Mouse (Mus musculus) cerebellum, adult 9-11 months (tissue): ENCODE measurements around the gene Zdhhc6.

Experiments used
- DNase-seq: peaks from one replicate; pipeline ENCODE4 v3.0.0; 2022

Gene Zdhhc6

DNA sequence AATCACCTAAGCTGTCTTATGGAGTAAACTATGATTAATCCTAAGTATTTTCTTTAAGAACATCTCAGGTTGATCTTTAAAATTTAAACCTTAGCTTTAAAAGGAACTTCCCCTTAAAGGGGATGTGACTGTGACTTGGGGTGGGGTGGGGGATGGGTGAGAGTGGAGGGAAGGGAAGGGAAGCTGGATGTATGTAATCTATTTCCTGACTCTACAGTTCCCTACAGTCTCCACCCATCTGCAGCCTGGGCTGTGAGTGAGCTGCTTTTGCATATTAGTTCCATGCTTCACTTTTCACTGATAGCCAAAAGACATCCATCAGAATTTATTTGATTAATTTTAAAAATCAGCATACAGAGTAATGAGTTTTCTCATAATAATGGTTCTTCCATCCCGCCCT lies 16.5 kb downstream of the Zdhhc6 start:
- no peak for DNase-seq

DNA sequence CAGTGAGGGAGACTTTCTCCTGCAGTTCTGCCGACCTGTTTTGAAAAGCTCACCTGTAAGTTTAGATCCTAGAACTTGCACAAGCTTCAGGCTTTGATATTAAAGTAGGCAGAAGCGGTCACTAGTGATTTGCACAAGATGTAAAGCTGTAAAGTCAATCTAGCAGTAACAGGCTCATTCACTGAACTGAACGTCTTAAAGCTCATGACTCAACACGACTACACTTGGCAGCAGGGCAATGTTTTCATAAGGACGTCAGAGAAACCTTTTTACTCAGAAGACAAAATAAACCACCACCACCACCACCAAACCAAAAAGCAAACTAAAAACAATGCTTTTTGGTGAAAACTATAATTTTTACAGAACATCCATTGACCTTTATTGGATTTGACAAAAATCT lies 17.9 kb downstream of the Zdhhc6 start:
- no peak for DNase-seq

DNA sequence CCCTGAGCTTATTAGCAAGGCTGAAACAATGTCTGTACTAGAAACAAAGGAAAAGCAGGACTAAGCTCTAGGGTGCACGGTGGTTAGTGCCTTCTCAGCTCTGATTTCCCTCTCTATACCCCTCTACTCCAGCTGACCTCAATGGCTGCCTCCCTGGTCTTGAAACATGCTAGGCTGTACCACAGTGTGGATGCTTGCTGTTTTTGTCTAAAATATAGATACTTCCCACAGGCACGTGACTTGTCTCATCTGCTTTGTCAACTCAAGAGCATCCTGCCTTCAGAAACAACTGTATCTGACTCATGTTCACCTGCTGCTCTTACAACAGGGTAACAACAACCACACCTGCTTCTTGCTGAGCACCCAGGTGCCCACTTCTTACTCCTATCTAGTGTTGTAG lies 18.3 kb downstream of the Zdhhc6 start:
- no peak for DNase-seq

DNA sequence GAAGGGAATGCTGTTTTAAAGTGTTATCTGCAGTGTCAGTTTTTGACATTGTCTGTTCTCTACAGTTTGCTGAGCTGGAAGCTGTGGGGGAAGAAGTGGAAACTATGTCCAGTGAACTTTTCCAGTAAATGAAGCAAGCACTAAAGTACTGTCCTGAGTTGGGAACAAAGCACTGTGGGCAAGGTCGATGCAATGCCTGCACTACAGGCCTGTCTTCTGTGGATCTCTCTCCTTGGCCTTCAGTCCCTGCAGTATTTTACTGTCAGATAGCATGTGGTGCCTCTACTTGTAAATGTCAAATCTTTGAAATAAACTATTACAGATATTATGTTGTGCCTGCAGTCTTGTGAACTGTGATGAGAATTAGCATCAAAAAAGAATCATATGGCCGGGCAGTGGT lies 19.5 kb downstream of the Zdhhc6 start:
- DNase-seq: no peak

DNA sequence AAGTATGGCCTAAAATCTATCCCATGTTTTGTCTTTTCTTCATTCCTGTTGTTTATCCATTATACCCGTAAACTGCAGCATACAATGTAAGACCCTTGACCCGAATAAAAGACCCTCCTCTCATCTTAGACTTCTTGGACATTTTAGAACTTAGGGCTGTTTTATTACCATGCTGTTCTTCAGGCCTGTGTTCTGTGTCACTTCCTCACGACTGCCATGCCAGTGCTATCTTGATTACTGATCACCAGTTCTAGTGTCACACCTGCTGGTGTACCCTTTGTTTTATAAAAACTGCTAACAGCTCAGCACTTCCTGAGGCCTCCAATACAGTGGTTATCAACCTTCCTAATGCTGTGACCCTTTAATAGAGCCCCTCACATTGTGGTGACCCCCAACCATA lies 20.3 kb downstream of the Zdhhc6 start:
- DNase-seq: no peak

DNA sequence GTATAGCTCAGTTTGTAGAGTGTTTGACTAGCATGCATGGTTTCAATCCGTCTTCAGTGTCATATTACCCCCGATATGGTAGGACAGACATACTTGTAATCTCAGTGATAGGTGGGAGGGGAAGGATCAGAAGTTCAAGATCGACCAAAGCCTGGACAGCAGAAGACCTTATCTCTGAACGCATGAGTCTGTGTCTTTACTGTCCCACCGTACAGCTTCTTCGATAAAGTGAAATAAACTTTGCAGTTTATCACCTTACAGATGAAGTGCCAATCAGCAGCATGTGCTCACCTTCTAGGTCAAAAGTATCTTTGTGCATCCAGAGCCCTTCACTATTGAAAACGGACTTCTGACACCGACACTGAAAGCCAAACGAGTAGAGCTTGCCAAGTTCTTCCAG lies 20.8 kb downstream of the Zdhhc6 start:
- DNase-seq: no peak

DNA sequence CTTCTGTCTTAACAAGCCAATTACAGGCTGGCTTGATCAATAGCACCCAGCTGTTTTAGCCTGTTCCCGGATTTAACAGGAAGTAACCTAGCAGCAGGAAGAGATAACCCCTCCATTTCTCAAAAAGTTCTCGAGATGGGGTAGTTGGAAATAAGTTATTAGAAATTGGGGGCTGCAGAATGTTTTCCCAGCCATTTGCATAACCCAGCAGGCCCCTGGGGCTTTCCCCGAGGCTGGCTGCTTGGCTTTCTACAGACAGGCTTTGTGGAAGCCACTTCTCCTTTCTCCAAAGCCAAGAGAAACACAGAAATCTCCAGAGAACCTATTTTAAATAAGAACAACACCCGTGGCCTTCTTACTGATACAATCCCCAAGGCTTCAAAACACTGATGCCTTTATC lies 22.7 kb downstream of the Zdhhc6 start:
- DNase-seq: no peak

DNA sequence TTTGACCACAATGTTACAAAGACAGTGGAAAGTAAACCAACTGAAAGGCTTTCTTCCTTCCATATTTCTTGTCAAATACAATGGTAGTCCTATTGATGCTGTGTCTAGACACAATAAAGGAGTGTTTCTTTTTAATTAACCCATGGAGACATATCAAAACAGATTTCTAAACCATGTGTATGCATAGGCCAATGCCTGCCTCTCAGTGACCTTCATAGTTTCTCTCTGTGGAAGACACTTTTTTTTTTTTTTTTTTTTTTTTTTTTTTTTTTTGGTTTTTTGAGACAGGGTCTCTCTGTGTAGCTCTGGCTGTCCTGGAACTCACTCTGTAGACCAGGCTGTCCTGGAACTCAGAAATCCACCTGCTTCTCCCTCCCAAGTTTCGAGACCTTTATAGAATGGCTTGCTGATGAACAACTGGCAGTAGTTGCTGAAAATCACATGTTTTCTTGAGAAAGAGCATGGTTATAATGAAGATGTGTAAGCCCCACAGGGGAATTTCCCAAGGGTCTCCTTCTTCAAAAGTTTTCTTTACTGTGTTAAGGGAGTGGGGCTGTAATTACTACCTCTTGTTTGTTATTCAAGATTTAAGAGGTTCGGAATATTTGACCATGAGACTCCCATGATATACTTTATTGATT lies 23.5 kb downstream of the Zdhhc6 start:
- DNase-seq: no peak

DNA sequence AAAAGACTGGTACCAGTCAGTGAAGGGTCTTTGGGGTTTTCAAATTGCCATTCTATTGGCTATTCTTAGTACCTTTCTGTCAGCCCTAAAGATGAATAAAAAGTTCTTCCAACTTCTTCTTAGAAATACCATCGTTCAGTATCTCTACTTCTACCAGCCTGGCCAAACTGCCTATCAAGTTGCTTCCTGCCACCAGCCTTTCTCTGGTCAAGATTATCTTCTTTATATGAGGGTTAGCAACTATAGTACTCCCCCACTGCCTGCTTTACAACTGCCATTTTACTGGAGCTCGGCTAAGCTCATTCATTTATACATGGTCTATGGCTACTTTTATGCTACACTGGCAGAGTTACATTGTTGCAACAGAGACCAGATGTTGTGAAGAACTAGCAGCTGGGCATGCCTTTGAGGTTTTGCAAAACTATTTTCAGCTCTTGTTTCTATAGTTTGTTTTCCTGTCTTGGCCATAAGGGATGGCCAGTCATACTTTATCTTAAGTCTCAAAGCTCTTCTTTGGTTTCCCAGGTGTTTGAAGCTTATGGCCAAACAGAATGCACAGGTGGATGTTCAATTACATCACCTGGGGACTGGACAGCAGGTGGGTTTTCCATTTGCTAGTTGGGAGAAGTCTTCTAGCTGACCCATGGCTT lies 25.1 kb downstream of the Zdhhc6 start:
- DNase-seq: no peak

DNA sequence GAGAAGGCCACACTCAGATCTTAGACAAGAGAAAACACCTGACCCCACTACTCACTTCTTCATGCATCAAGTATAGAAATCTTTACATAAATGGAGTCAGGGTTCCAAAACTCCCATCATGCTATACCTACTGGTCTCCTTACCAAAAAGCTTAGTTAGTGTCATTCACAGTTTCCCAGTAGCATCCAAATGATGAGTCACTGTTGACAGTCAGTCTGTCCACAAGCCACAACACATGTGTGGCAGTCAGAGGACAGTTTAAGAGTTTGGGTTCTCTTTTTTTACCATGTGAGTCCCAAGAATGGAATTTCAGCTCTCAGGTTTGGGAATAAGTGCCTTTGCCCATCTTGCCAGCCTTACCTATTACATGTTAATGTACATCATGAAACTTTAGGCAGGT lies 26.9 kb downstream of the Zdhhc6 start:
- no peak for DNase-seq

DNA sequence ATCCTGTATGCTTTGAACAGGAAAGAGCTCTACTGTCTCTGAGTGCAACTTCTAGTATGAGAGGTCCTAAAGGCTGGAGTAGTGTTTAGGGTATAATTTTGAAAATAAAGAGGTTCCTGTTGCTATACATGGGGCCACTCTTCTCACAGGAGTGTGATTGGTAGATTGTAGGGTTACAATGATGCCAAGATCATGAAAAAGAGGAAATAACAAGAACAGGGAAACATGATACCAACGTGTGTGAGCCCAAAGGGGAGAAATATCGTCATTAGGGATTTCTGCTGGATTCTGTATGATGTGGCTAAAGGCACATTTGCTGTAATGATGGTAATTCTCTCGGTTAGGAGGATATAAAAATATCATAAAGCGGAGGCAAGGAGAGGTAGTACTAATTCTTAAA lies 29.8 kb downstream of the Zdhhc6 start:
- no peak for DNase-seq

DNA sequence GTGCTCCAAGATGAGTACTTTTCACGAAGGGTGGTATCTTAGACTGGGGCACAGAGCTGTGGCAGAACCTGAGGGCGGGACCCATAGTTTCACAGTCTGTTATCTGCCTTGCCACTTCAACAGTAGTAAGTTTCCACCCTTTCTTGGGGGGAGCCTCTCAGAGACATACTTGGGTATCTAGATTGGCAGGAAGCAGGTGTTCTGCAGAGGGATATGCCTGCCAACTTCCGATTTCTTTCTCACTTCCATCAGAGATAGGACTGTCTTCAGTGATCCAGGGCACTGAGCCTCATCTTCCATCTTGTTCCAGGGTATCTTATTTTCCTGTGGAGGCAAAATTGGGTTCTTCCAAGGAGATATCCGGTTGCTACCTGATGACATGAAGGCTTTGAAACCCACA lies 31.7 kb downstream of the Zdhhc6 start:
- no peak for DNase-seq

DNA sequence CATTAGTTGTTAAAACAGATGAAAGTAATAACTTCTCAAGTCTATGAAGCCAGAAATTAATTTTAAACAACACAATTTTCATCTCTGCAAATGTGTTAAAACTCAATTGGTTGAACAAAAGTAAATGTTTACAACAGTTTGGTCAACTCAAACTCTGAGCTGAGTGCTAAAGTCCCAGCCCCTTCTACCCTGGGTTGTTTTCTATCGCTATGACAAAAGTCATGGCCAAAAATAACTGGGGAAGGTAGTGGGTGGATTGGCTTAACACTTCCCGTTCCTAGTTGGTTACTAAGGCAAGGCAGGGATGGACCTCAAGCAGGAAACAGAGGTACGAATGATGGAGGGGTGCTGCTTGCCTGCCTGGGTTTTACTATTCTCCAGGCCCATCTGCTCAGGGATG lies 39.1 kb downstream of the Zdhhc6 start:
- DNase-seq: no peak

DNA sequence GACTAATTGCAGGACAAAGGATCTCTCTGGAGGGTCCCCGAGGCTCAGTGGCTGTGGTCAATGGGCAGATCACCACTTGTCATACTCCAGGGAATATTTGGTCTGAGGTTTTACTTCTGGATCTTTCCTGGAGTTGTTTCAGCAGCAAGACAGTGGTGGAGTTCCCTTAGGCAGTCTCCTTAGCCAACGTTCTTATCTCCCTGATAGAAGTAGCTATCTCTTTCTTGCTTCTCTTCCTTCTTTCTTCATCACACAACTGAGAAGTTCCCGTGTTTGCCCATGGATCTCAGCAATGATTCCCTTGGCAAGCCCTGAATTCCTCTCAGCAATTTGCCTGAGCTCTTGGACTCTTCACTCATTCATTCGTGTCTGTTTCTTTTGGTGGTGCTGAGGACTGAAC lies 39.7 kb downstream of the Zdhhc6 start:
- DNase-seq: no peak

DNA sequence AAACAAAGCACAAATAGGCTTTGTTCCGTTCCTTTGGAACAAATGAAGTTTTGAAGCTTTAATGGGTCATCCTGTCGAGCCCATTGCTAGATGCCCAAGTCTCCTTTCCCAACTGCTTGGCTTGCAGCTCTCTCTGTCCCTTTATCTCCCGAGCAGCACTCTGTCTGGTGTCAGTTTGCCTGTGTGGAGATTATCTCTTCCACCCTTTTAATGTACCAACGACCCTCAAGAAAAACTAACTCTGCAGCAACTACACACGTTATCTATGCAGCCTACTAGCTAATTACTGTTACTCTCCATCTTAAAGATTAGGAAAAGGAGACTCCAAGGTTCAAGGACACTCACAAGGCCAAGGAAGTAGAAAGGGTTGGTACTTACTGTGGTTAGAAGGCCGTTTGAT lies 42.5 kb downstream of the Zdhhc6 start:
- no peak for DNase-seq

DNA sequence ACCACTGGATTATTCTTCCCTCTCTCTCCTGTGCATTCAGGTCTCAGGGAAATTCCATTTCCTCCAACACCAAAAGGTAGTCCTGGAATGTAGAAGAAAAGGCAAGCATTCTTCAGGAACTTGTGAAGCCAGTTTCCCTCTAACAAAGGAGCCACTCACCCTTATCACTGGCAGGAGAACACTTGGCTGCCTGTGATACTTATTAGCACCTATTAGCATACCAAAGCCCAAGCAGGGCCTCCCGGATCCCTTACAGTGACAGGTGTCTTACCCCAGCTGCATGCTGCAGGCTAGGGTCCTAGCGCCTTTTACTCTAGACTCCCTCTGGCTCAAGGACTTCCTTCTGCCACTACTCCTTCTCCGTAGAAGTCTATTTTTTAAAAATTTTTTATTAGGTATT lies 44.4 kb downstream of the Zdhhc6 start:
- DNase-seq: no peak

DNA sequence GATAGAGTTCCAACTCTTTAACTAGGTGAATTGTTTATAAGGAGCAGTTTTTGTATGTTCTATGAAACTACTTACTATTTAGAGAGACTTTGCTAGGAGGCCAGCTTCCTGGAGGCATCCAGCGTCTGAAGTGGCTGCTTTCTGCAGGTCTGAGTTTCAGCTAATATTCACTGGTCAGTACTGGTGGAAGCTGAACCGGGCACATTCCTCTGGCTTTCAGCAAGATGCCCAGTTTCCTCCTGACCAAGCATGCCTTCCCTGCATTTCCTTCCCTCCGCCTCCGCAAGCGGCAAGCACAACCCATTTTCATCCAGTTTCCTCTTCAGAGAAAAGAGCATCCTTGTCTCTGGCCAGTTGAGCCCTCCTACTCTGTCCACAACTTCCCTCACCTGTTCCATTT lies 46.8 kb downstream of the Zdhhc6 start:
- DNase-seq: no peak

DNA sequence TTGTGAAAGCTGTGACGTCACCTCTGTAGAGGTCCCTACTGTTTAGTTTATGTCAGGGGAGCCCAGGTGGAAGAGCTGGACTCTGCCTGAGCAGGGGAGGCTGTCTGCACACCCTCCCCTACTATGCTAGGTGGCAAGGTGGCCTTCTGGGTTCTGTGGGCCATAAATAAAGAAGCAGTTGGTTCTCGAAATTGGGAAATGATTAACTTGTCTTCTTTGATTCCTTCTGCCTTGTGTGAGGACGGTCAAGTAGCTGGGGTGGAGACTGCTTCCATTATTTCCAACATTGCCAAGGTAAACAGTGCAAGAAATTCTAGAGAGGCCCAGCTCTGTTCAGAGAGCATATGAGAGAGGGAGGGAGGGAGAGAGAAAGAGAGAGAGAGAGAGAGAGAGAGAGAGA lies 47.7 kb downstream of the Zdhhc6 start:
- DNase-seq: no peak

DNA sequence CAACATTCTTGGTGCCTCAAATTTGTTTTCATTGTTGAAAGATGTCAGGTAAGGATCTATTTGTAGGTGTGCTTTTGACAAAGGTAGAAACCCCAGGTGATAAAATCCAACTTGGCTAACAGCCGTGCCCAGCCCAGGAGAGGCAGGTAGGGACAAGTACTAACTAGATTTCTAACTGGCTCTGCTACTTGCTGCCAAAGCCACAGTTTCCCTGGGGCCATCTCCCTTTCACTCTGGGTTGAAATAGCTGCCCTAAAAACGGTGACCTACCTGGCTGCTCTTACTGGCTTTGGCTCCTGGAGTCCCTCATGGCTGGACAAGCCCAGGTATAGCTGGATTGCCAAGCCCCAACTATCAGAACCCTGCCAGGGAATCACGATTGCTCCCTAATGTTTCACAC lies 49.0 kb downstream of the Zdhhc6 start:
- DNase-seq: no peak

DNA sequence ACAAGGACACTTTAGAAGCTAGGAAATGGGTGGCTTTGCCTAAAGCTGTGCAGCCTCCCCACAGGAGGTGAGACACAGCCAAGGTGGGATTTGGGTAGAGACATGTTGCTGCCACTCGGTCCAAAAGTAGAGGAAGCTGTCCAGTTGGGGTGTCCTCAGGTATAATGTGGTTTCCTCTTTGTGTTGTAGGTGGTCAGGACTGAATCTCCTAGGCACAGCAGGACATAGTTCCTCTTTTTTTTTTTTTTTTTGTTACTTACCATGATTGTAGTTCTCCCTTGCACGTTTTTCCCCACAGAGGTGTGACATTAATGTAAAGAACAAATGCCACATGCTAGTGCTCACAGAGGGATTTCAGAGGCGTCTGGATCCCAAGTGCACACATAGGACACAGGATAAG lies 50.6 kb downstream of the Zdhhc6 start:
- no peak for DNase-seq

DNA sequence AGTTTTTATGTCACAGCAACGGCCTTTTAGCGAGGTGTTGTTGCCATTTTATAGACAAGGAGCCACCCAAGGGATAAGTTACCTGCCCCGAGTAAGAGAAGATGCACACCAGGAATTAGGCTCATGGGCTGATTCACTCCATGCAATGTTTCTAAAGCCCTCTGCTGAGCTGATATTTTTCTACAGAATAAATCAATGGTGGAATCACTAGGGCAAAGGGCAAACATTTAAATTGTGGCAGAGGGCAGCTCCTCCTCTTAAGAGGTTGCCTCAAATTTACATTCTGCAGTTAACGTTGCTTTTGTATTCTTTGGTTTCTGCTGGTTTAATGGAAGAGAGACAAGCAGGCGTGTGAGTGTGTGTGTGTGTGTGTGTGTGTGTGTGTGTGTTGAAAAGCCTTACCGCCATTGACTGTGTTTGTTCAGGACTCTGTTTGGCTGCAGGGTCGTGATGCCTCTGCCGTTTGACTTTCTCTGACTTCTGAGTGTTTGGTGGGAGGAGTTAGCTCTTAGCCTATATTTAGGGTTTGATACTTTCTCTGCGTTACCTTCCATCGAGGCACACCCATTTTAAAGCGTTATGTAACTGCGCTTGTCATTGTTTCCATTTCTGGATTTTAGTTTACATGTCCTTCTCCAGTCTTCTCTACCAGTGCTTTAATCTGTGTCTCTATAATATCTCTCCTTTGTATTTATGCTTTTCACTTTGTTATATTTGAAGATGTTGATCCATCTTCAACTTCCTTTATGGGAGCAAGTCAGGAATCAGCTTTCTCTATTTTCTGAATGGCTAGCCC lies 55.2 kb downstream of the Zdhhc6 start:
- DNase-seq: no peak

DNA sequence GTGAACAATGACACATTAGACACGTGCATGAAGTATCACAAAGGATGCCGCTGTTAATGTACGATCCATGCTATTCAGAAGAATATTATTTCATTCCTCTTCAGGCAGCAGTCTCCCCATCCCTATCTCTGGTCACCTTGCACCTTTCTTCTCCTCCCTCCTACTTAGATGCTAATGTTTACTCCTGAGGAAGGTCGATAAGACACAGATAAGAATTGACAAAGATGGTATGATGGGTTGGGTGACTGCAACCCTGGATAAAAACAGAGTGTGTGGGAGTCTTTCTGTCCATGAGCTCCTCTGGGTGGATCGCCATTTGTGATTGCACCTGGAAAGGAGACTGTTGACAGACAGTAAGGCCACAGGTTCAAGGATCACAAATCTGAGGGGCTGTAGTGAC lies 57.3 kb downstream of the Zdhhc6 start:
- DNase-seq: no peak

DNA sequence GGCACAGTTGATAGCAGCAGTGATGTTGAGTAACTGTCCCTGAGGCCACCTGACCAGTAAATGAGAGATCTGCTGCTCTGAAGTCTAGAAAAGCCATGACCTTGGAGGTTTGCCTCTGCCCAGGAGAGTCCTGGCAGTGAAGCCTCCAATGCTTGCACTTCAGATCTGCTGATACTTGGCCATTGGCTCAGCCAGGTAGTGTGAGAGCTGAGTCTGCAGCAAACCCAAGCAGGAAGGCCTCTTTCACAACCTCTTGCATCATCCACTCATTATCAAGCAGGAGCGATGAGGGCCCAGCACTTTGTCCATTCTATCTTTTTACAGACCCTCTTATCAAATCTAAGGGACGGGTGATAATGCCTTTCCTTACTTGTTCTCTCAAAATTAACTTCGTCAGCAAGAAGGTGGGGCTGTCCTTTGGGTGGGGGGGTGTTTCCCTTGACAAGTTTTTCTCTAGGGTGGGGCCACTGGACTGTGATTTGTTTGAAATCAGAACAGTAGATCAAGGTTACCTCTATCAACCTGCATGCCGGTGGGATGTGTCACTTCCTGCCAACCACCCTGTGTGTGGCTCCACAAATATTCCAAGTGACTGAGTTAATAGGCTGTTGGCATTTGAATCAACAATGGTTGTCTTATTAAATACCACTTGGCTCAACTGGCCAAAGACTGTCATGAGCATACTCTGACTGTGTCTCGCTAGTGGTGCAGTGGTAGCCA lies 58.0 kb downstream of the Zdhhc6 start:
- no peak for DNase-seq

DNA sequence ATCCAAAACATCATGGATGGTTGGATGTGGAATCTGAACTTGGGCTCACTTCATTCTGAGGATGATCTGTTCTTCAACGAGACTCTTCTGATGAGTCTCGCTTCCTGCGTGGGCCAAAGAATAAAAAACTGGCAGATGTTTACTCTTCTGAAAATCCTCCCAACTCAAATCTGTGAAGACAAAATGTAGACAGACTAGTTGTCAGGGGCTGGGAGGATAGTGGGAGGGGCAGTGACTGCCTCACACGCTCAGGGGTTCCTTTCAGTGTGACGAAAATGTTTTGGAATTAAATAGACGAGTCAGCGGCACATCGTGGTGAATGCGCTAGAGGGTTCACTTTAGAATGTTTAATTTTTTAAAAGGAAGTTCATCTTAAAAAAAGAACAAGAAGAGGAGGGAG lies 59.7 kb downstream of the Zdhhc6 start:
- no peak for DNase-seq
